Mouse (Mus musculus) adrenal gland, adult 2 months (tissue): ENCODE results near the gene Lrrc36. TPM values are rescaled to one million over a fixed set of nuclear protein-coding genes. Genes with fewer than 3 reads are reported as not detected.

Source experiments
- DNase-seq: peaks from one replicate; pipeline ENCODE4 v3.0.0; 2021
- polyA plus RNA-seq: library from polyadenylated mRNA; depleted of rRNA; stranded (reverse); fragments of >200 nt; gene quantifications from 2 replicates; pipeline ENCODE4 v1.2.3, GENCODE M21; 2012; rRNA removed
- total RNA-seq, 2 experiments: library from RNA; stranded (reverse); gene quantifications; 2 replicates each; pipeline ENCODE4 v1.2.3; 2021

The Lrrc36 gene
- total and polyA plus RNA-seq, 3 experiments: 1.5 to 3.0 (median 2.7) TPM

DNA sequence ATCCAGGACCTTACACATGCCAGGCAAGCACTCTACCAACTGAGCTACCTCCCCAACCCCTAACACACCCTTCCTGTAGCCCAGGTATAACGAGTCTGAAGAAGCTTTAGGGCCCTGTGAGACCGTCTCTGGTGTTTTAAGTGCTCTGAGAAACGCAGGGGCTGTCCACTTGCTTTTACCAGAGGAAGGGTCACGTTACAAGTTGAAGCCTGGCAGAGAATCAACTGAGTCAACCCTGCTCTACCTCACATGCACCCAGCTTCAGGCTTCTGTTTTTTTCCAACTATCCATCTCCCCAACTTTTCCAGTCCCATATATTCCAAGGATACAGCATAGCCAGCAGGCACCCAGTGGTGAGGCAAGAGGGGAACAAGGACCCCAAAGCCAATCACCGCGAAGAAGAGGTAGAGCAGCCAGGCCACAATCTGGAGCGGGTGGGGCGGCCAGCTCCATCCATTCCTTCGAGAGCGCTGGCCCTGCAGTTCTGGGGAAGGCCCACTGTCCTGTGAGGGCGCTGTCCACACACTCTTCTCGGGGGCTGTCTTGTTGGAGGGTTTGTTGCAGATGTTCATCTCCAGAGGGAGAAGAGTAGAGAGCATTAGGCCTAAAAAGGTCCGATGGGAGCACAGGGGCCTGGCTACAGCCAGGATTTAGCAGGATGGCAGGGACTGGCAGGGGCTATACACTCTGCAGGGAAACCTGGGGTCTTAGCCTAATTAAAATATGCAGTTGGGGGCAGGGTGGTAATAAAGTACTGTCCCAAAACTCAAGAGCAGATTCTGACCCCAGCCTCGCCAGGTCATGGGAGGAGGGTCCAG, 70.0 kb downstream of the Lrrc36 start:
- peak; percentile 48 for DNase-seq

DNA sequence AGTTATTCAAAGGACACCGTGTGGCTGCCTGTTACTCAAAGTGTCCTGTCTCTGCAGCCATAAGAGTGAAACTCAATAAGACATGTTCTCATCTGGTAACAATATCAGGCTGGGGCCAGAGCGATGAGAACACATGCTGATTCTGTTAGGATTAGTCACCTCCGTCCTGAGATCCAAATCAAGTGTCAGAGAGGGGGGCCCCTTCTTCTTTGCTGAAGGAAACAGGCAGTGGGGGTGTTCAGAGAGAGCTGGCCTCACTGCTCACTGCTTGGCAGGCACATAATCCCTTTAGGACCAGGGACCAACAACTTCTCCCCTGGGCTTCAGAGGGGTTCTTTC, 70.6 kb downstream of the Lrrc36 start:
- no peak for DNase-seq

DNA sequence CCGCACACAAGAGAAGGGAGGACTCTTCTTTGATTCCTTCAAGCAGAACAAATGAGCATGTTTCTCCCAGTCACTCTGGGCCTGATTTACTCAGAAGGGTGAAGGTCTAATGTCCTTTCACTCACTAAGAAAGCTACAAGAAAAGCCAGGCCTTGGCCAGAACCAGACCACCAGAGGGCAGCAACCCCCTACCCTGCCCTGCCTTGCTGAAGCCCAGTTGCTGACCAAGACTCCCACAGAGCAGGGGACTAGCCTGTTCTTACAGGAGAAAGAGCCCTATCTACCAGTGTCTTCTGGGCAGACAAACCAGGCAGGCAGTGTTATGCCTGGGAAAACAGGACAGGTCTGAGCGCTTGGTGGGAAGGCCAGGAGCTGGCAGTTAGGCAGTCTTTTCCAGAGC, 71.0 kb downstream of the Lrrc36 start:
- peak; percentile 54 for DNase-seq

DNA sequence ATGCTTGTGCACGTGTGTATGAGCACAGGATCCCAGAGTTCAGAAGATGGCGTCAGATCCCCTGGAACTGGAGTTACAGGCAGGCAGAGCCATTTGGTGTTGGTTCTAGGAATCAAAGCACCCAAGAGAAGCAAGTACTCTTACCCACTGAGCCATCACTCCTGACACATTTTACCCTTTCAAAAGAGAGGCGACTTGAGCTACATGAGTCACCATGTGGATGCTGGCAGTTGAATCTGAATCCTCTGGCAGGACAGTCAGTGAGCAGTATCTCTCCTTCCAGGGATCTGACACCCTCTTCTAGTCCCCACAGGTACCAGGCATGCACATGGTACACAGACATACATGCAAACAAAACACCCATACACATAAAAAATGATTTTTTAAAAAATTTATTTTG, 74.7 kb downstream of the Lrrc36 start:
- no peak for DNase-seq

DNA sequence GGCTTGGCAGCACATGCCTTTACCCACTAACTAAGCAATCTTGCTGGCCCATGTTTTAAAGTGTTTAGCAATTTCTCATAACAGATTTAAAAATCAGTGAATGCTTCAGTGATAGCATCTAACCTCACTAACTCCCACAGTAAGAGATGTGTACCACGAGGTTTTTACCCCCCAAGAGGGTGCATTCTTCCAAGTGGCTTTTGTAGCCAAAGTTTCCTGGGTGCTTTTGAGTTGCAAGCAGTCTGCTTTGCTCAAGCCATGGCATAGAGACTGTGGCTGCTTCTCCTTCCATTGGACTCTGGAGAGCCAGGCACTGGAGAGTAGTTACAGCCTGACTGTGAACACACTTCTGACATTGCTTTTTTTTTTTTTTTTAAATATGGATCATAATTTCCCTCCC, 75.9 kb downstream of the Lrrc36 start:
- DNase-seq: no peak

DNA sequence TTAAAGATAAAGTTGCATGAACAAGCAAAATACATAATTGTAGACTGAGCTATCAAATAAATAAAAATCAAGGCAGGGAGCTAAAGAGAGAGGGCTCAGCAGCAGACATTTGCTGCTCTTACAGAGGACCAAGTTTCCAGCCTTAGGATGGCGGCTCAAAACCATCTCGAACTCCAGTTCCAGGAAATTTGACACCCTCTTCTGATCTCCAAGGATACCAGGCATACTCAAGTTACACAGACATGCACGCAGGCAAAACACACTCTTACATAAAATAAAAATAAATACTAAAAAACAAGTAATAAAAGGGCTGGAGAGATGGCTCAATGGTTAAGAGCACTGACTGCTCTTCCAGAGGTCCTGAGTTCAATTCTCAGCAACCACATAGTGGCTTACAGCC, 80.1 kb downstream of the Lrrc36 start:
- DNase-seq: no peak

DNA sequence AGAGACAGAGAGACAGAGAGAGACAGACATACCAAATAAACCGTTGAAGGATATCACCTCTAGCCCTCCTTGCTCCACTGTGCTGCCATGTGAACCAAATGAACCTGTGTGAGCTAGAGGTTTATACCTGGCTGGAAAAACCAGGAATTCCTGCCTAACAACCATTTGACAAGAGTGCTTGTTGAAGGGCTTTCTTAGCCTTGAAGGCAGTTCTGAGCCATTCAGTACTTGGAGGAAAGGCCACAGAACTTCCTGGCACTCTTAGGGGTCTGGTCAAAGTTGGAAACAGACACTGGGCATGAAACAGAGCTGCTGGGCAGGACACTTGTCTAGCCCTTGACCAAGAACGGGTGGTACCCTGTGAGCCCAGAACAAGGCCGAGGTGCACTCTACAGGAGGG, 81.2 kb downstream of the Lrrc36 start:
- DNase-seq: no peak

DNA sequence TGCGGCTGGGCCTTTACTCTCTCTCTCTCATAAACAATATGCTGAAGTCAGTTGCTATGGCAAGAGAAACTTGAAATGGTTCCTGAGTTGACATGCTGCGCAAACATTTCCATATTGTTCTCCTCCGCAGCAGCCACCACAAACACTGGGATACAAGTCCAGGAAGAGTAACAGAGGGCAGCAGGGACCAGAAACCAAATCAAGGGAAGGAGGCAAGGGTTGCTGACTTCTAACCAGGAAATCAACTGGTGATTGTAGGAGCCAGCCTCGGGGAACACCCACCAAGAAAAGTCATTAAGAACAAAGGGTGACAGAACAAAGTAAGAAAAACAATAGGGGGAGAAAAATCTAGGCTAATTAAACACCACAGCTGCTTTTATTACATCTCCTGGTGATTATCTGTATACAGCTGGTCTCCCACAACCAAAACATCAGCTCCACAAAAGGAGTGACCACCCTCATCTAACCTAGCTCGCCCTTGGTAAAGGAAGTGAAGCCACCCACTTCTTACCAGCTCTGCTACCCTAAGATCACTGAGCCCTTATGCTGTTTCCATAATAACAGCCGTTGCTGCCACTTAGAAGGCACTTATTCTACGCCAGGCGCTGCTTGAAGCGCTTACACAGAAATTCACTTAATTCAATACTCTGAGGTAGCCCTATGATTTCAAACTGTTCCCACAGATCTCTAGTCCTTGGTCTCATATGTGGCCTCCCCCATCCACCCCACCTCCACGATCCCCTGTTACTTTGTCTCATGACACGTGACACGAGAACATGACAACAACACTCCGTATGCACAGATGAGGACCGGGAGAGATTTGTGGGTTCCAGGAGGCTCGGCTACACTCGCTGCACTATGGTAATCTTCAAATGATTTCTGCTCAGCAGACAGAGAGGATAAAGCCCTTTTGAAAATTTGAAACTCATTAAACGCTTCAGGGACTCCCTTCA, 82.3 kb downstream of the Lrrc36 start:
- DNase-seq: no peak

DNA sequence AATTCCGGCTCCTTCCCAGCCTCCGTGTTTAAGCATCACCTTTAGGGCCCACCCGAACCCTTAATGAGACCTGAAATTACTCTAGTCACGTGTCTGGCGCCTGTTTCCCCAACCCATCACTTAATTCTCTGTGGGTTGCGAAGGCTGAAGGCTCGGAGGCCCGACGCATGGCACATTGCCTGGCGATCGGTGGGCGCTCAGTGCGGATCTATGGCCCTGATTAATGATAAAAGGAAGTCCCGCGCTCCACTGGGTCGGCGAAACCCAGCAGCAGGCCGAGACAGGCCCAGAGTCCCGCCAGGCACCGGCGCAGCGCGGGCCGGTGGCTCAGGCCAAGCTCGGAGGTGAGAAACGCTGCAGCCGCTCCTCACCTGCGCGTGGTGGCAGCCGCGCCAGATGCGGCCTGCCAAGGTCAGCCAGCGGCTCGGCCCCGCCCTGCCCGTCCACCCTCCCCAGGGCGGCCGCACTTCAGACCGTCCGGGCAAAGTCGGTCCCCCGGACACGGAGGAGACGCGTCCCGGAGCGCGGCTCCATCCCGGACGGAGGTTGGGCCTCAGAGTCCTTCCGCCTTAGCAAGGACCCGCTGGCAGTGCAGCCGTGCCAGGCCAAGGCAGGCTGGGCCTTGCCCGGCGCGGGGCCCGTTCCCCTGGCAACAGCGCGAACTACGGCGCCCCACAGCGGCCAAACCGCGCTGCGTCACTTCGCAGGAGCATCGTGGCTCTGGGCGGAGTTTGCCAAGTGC, 83.2 kb downstream of the Lrrc36 start, which contains the start of gene Zdhhc1:
Gene Zdhhc1 (minus strand): TSS at position 464 of the 742 bp plus-strand sequence.
- peak; percentile 94 for DNase-seq

DNA sequence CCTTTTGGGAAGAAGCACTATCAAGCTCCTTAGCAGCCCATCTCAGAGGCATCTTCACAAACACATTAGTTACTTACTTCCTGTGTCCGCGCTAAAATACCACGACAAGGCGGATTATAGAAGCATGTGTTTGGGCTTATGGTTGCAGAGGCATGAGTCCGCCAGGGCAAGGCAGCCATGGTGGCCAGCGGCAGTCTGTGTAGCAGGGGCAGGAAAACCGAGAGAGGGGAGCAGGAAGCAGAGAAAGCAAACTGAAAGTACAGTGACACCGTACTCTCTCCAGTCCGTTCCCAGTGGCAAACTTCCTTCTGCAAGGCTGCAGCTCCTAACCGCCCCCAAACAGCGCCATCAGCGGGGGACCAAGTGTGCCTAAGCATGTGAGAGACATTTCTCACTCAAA, 86.4 kb downstream of the Lrrc36 start:
- no peak for DNase-seq

DNA sequence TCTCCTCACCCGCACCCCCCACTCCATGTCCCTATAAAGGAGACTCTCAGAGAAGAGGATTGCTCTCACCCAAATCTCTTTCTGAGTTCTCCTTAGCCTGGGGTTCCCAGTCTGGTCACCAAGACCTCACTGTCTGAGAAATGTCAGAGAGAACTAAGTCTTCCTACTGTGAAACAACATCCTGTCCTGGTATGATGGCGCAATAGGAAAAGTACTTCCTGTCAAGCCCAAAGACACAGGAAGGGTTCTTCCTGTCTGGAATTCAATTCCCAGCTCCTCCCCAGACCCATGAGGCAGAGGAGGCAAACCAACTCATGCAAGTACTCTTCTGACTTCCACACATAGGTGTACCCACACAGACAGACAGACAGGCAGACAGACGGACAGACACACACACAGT, 91.2 kb downstream of the Lrrc36 start:
- DNase-seq: no peak

DNA sequence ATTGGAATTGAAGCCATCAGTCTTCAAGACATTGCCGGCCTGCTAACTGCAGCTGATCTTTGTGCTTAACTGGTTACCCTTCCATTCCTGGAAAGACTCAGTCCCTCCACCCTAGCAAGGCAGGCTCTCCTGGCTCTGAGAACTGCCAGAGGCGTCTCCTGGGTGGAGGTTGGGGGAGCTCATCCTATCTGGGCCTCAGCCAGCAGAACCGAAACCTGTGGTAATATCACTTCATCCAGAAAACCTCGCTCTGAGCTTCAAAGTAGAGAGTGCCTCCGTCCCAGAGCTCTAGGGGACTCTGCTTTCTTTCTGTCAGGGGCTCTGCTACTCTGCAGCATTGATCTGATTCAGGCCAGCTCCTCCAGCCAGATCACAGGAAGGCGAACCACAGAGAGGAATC, 93.6 kb downstream of the Lrrc36 start:
- no peak for DNase-seq

DNA sequence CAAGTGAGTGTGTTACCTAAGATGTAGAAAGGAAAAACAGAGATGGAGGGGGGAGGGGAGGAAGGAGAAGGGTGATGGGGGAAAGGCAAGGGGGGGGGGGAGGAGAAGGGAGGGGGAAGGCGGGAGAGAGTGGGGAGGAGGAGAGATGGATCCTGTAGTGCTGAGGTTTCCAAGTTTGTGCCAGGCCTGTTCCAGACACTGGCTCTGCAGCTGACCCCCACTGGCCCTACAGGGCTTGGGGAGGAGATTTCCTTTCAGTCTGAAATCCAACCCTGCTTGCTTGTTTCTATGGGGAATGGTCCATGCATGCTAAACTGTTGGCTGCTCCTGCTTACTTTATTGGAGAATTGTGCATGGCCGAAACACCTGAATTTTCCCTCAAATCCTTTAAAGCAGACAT, 95.4 kb downstream of the Lrrc36 start:
- DNase-seq: no peak

DNA sequence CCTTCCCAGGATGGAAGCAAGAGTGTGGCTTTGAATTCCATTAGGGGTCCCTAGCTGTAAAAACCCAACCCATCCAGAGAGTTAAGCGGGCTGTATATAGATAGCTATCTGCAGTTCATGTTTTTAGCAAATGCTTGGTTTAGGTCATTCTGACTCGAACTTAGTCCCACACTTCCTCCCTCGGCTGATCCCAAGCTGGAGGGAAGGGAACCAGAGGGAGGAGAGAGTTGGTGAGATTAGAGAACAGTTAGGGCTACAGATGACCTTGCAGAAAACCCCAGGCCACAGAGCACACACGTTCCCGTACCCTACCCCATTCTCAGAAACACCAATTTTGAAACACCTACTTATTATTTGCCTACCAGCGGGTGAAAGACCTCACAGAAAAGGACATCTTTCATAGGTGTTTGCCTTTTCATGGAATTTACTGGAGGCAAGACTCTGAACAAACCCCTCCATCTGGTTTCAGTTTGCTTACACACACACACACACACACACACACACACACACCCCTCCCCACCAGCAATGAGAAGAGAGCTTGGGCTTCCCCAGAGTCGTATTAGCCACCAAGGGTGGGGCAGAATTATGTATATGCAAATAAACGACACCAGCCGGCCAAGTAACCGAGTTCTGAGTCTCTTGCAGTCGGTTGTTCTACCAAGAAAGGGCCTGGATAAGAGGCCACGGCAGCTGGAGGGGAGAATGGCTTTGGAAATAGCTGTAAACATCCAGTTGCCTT, 96.8 kb downstream of the Lrrc36 start:
- no peak for DNase-seq

Other genes starting within 250 kb of the Lrrc36 start
- gene Cbfb, start 242.9 kb upstream of the Lrrc36 start, total RNA-seq: 10 to 100 TPM; 68.2 to 80.0 TPM
- gene Cbfb, start 242.9 kb upstream of the Lrrc36 start, polyA plus RNA-seq: 9.3 and 14.3 TPM in 2 replicates
- 10 to 100 TPM; 20.9 to 30.6 TPM for gene D230025D16Rik, start 188.4 kb upstream of the Lrrc36 start, total RNA-seq
- gene D230025D16Rik, start 188.4 kb upstream of the Lrrc36 start, polyA plus RNA-seq: 19.3 and 21.5 TPM in 2 replicates
- gene B3gnt9, start 158.4 kb upstream of the Lrrc36 start, total RNA-seq: 1 to 10 TPM; 3.1 to 5.0 TPM
- gene B3gnt9, start 158.4 kb upstream of the Lrrc36 start, polyA plus RNA-seq: 15.2 and 28.9 TPM in 2 replicates
- 10 to 100 TPM; 11.7 to 12.4 TPM for gene Tradd, start 149.0 kb upstream of the Lrrc36 start, total RNA-seq
- gene Tradd, start 149.0 kb upstream of the Lrrc36 start, polyA plus RNA-seq: 26.3 and 26.5 TPM in 2 replicates
- 1 to 10 TPM; 3.3 to 4.0 TPM for gene Fbxl8, start 148.9 kb upstream of the Lrrc36 start, total RNA-seq
- gene Fbxl8, start 148.9 kb upstream of the Lrrc36 start, polyA plus RNA-seq: 10.4 and 11.5 TPM in 2 replicates
- gene Hsf4, start 143.8 kb upstream of the Lrrc36 start, total RNA-seq: 1 to 10 TPM; 2.3 TPM
- 1.8 and 2.3 TPM in 2 replicates for gene Hsf4, start 143.8 kb upstream of the Lrrc36 start, polyA plus RNA-seq
- gene Nol3, start 137.4 kb upstream of the Lrrc36 start, total RNA-seq: 10 to 100 TPM in 1 of 2 experiments, 1 to 10 TPM in 1; 6.2 to 10.3 TPM
- gene Nol3, start 137.4 kb upstream of the Lrrc36 start, polyA plus RNA-seq: 4.4 and 5.3 TPM in 2 replicates
- gene 4931428F04Rik, start 123.7 kb upstream of the Lrrc36 start, total RNA-seq: 1 to 10 TPM; 1.8 to 3.4 TPM
- 3.4 and 4.1 TPM in 2 replicates for gene 4931428F04Rik, start 123.7 kb upstream of the Lrrc36 start, polyA plus RNA-seq
- gene Exoc3l, start 117.5 kb upstream of the Lrrc36 start, total RNA-seq: 10 to 100 TPM; 13.3 to 28.4 TPM
- gene Exoc3l, start 117.5 kb upstream of the Lrrc36 start, polyA plus RNA-seq: 34.8 and 55.8 TPM in 2 replicates
- 10 to 100 TPM; 35.9 to 47.0 TPM for gene E2f4, start 115.9 kb upstream of the Lrrc36 start, total RNA-seq
- 94.8 and 108 TPM in 2 replicates for gene E2f4, start 115.9 kb upstream of the Lrrc36 start, polyA plus RNA-seq
- gene Elmo3, start 108.0 kb upstream of the Lrrc36 start, total RNA-seq: 1 to 10 TPM; 5.3 to 6.5 TPM
- 14.2 and 15.4 TPM in 2 replicates for gene Elmo3, start 108.0 kb upstream of the Lrrc36 start, polyA plus RNA-seq
- gene Lrrc29, start 87.3 kb upstream of the Lrrc36 start, total RNA-seq: 1 to 10 TPM; 4.3 to 4.4 TPM
- 8.8 and 11.1 TPM in 2 replicates for gene Lrrc29, start 87.3 kb upstream of the Lrrc36 start, polyA plus RNA-seq
- 10 to 100 TPM; 53.7 to 71.4 TPM for gene Tmem208, start 87.2 kb upstream of the Lrrc36 start, total RNA-seq
- 82.8 and 84.1 TPM in 2 replicates for gene Tmem208, start 87.2 kb upstream of the Lrrc36 start, polyA plus RNA-seq
- gene Fhod1, start 65.6 kb upstream of the Lrrc36 start, total RNA-seq: 10 to 100 TPM in 1 of 2 experiments, 1 to 10 TPM in 1; 7.6 to 16.5 TPM
- 16.3 and 21.1 TPM in 2 replicates for gene Fhod1, start 65.6 kb upstream of the Lrrc36 start, polyA plus RNA-seq
- gene Slc9a5, start 64.7 kb upstream of the Lrrc36 start, total RNA-seq: under 1 TPM; 0.55 to 0.86 TPM
- 3.3 and 4.1 TPM in 2 replicates for gene Slc9a5, start 64.7 kb upstream of the Lrrc36 start, polyA plus RNA-seq
- gene Plekhg4, start 40.3 kb upstream of the Lrrc36 start, total RNA-seq: under 1 TPM; 0.35 to 0.52 TPM
- gene Plekhg4, start 40.3 kb upstream of the Lrrc36 start, polyA plus RNA-seq: 0.20 and 0.58 TPM in 2 replicates
- gene Kctd19, start 69 bp upstream of the Lrrc36 start, total RNA-seq: not detected
- gene Kctd19, start 69 bp upstream of the Lrrc36 start, polyA plus RNA-seq: 0.03 and 0.11 TPM in 2 replicates
- 10 to 100 TPM; 26.2 to 37.5 TPM for gene Tppp3, start 58.0 kb downstream of the Lrrc36 start, total RNA-seq
- 50.8 and 65.2 TPM in 2 replicates for gene Tppp3, start 58.0 kb downstream of the Lrrc36 start, polyA plus RNA-seq
- 10 to 100 TPM; 13.8 to 19.2 TPM for gene Zdhhc1, start 83.3 kb downstream of the Lrrc36 start, total RNA-seq
- gene Zdhhc1, start 83.3 kb downstream of the Lrrc36 start, polyA plus RNA-seq: 53.3 and 62.5 TPM in 2 replicates
- gene Hsd11b2, start 105.2 kb downstream of the Lrrc36 start, total RNA-seq: under 1 TPM; 0.14 to 0.35 TPM
- gene Hsd11b2, start 105.2 kb downstream of the Lrrc36 start, polyA plus RNA-seq: 1.2 and 2.2 TPM in 2 replicates
- gene Atp6v0d1, start 152.5 kb downstream of the Lrrc36 start, total RNA-seq: 100 to 1,000 TPM; 113 to 118 TPM
- gene Atp6v0d1, start 152.5 kb downstream of the Lrrc36 start, polyA plus RNA-seq: 77.6 and 80.3 TPM in 2 replicates
- 10 to 100 TPM; 23.2 to 37.3 TPM for gene Ripor1, start 191.7 kb downstream of the Lrrc36 start, total RNA-seq
- 29.8 and 33.0 TPM in 2 replicates for gene Ripor1, start 191.7 kb downstream of the Lrrc36 start, polyA plus RNA-seq
- gene Ctcf, start 223.0 kb downstream of the Lrrc36 start, total RNA-seq: 10 to 100 TPM; 51.5 to 53.4 TPM
- gene Ctcf, start 223.0 kb downstream of the Lrrc36 start, polyA plus RNA-seq: 14.5 and 15.6 TPM in 2 replicates
- gene Agrp, start 223.8 kb downstream of the Lrrc36 start, total RNA-seq: 1 to 10 TPM; 2.3 to 2.4 TPM
- 1.5 and 2.6 TPM in 2 replicates for gene Agrp, start 223.8 kb downstream of the Lrrc36 start, polyA plus RNA-seq